Mouse (Mus musculus): Measurements from ENCODE around the gene Zfp423.

- no peak for TF ChIP-seq CTCF (IDR thresholded peaks at IDR 0.05; ENCODE audit: insufficient read depth, low read length)
- TF ChIP-seq POLR2A (IDR thresholded peaks at IDR 0.05; ENCODE audit: borderline replicate concordance, extremely low read depth, low read depth, low read length) = no peak
Observed at GRCm38 (mm10) chr8:87745125-87745698, 214.2 kb downstream of the Zfp423 start.
